Mouse (Mus musculus): ENCODE data around the gene Myh7b. TPM values are rescaled to one million over a fixed set of nuclear protein-coding genes. Genes with fewer than 3 reads are reported as not detected.

The Myh7b gene
- total RNA-seq, 2 experiments from 2014 or later = 2.7 to 3.7 TPM

GRCm38 (mm10) chr2:155633121-155633520 is 22.1 kb downstream of the Myh7b start:
- DNase-seq (ENCODE audit: extremely low spot score in 1 of 2, low spot score in 1 of 2) = no peak

GRCm38 (mm10) chr2:155633731-155634130 is 22.7 kb downstream of the Myh7b start:
- DNase-seq (ENCODE audit: extremely low spot score in 1 of 2, low spot score in 1 of 2) = no peak

- no peak for DNase-seq (ENCODE audit: extremely low spot score in 1 of 2, low spot score in 1 of 2)
These were observed 23.6 kb downstream of the Myh7b start for GRCm38 (mm10) chr2:155634562-155634961.

GRCm38 (mm10) chr2:155635961-155636360 is 24.9 kb downstream of the Myh7b start:
- no peak for DNase-seq (ENCODE audit: extremely low spot score in 1 of 2, low spot score in 1 of 2)

- DNase-seq (ENCODE audit: extremely low spot score in 1 of 2, low spot score in 1 of 2) = no peak
These were observed 25.9 kb downstream of the Myh7b start for GRCm38 (mm10) chr2:155636881-155637280.

GRCm38 (mm10) chr2:155637411-155637810 is 26.4 kb downstream of the Myh7b start:
- no peak for DNase-seq (ENCODE audit: extremely low spot score in 1 of 2, low spot score in 1 of 2)

GRCm38 (mm10) chr2:155640656-155641055 is 29.6 kb downstream of the Myh7b start:
- DNase-seq (ENCODE audit: extremely low spot score in 1 of 2, low spot score in 1 of 2) = peak in 1 of 2 experiments; percentile 30

GRCm38 (mm10) chr2:155641540-155642472 is 30.8 kb downstream of the Myh7b start:
- DNase-seq (ENCODE audit: extremely low spot score in 1 of 2, low spot score in 1 of 2) = no peak

- no peak for DNase-seq (ENCODE audit: extremely low spot score in 1 of 2, low spot score in 1 of 2)
These were observed 34.7 kb downstream of the Myh7b start for GRCm38 (mm10) chr2:155645746-155646145.

- DNase-seq (ENCODE audit: extremely low spot score in 1 of 2, low spot score in 1 of 2) = no peak
These were observed 41.6 kb downstream of the Myh7b start for GRCm38 (mm10) chr2:155652618-155653017.

- no peak for DNase-seq (ENCODE audit: extremely low spot score in 1 of 2, low spot score in 1 of 2)
These were observed 44.9 kb downstream of the Myh7b start for GRCm38 (mm10) chr2:155655759-155656372.

GRCm38 (mm10) chr2:155662390-155662789 is 51.4 kb downstream of the Myh7b start:
- no peak for DNase-seq (ENCODE audit: extremely low spot score in 1 of 2, low spot score in 1 of 2)

GRCm38 (mm10) chr2:155663097-155663496 is 52.1 kb downstream of the Myh7b start:
- DNase-seq (ENCODE audit: extremely low spot score in 1 of 2, low spot score in 1 of 2) = peak in 1 of 2 experiments; percentile 58

GRCm38 (mm10) chr2:155663910-155664460 is 53.0 kb downstream of the Myh7b start:
- no peak for DNase-seq (ENCODE audit: extremely low spot score in 1 of 2, low spot score in 1 of 2)

GRCm38 (mm10) chr2:155667881-155668280 is 56.9 kb downstream of the Myh7b start:
- DNase-seq (ENCODE audit: extremely low spot score in 1 of 2, low spot score in 1 of 2) = no peak

GRCm38 (mm10) chr2:155668461-155668860 is 57.4 kb downstream of the Myh7b start:
- DNase-seq (ENCODE audit: extremely low spot score in 1 of 2, low spot score in 1 of 2) = peak in 1 of 2 experiments; percentile 25

- DNase-seq (ENCODE audit: extremely low spot score in 1 of 2, low spot score in 1 of 2) = no peak
These were observed 60.2 kb downstream of the Myh7b start for GRCm38 (mm10) chr2:155671236-155671635.

- peak in 1 of 2 experiments; percentile 67 for DNase-seq (ENCODE audit: extremely low spot score in 1 of 2, low spot score in 1 of 2)
These were observed 62.5 kb downstream of the Myh7b start for GRCm38 (mm10) chr2:155673546-155673945.

- DNase-seq (ENCODE audit: extremely low spot score in 1 of 2, low spot score in 1 of 2) = no peak
These were observed 64.1 kb downstream of the Myh7b start for GRCm38 (mm10) chr2:155675118-155675517.

- DNase-seq (ENCODE audit: extremely low spot score in 1 of 2, low spot score in 1 of 2) = no peak
These were observed 68.6 kb downstream of the Myh7b start for GRCm38 (mm10) chr2:155679586-155680110.

- DNase-seq (ENCODE audit: extremely low spot score in 1 of 2, low spot score in 1 of 2) = no peak
These were observed 69.6 kb downstream of the Myh7b start for GRCm38 (mm10) chr2:155680591-155680990.
